Mouse (Mus musculus) hindbrain, embryonic 16.5 days (tissue): Measurements from ENCODE around the gene D17H6S53E. TPM values are rescaled to one million over a fixed set of nuclear protein-coding genes. Genes with fewer than 3 reads are reported as not detected.

Experiments
- ATAC-seq: fragments of 200-750 bp; cut with Nextera tagmentation; 2 replicates; pipeline ENCODE4 v1.8.0; 2017; ENCODE audit warnings: moderate TSS enrichment, moderate library complexity
- H3K27ac ChIP-seq: fragments of 300-500 bp; sonication (generic); 2 replicates; pipeline ENCODE4 v1.5.1; 2014; ENCODE audit warnings: low read depth, mild to moderate bottlenecking, control low read depth, low read length, moderate library complexity
- H3K27me3 ChIP-seq: fragments of 300-500 bp; sonication (generic); replicated peaks from 2 replicates; pipeline ENCODE4 v1.6.1; 2014; ENCODE audit warnings: low read length; ENCODE audit not compliant: control insufficient read depth, insufficient read depth
- H3K36me3 ChIP-seq: fragments of 300-500 bp; sonication (generic); 2 replicates; pipeline ENCODE4 v1.6.1; 2014; ENCODE audit warnings: mild to moderate bottlenecking, low read length, moderate library complexity, mixed read lengths; ENCODE audit not compliant: control insufficient read depth, insufficient read depth
- H3K4me1 ChIP-seq: fragments of 300-500 bp; sonication (generic); 2 replicates; pipeline ENCODE4 v1.6.1; 2014; ENCODE audit warnings: low read depth, low read length; ENCODE audit not compliant: control insufficient read depth, insufficient read depth
- H3K4me2 ChIP-seq: fragments of 300-500 bp; sonication (generic); 2 replicates; pipeline ENCODE4 v1.6.1; 2014; ENCODE audit warnings: mild to moderate bottlenecking, low read length, control low read depth, moderate library complexity
- H3K4me3 ChIP-seq: fragments of 300-500 bp; sonication (generic); 2 replicates; pipeline ENCODE4 v1.5.1; 2014; ENCODE audit warnings: mild to moderate bottlenecking, low read length, control low read depth, moderate library complexity
- H3K9ac ChIP-seq: fragments of 300-500 bp; sonication (generic); 2 replicates; pipeline ENCODE4 v1.6.1; 2014; ENCODE audit warnings: low read depth, mild to moderate bottlenecking, control low read depth, low read length, moderate library complexity
- H3K9me3 ChIP-seq: fragments of 300-500 bp; sonication (generic); 2 replicates; pipeline ENCODE4 v1.6.1; 2014; ENCODE audit warnings: mild to moderate bottlenecking, low read length, moderate library complexity; ENCODE audit not compliant: control insufficient read depth
- WGBS: fragments of 180-500 bp; shearing (Covaris S2); extraction: QIAGEN DNeasy Blood & Tissue Kit; methylation state at CpG from one replicate; pipeline ENCODE4 v1.1.7; 2014; 5-methylcytosine and 5-hydroxymethylcytosine counted together
- polyA plus RNA-seq: library from polyadenylated mRNA; unstranded; fragments of >200 nt; fragmentation: Nextera tagmentation; extraction: Ambion mirVana; gene quantifications from 2 replicates; pipeline ENCODE4 v1.2.1, GENCODE M21; 2015

D17H6S53E gene
- polyA plus RNA-seq, 1 experiment from 2014 or later = 8.9 TPM

GRCm38 (mm10) chr17:35166352-35167035 is 40.3 kb downstream of the D17H6S53E start:
- WGBS = 61% methylated on average over 8 of the region's 8 CpGs
- Histone ChIP-seq H3K4me2 (peak overlapping the region; percentile 65), H3K36me3 (peaks cover 3% of the 10 kb centered on the region), H3K4me1 (peaks cover 27% of the 10 kb centered on the region), H3K9me3 (no peaks in the 10 kb centered on the region), H3K27ac (peak overlapping the region; percentile 6; the same call in 1 of the 2 replicates), H3K9ac (peak overlapping the region; percentile 3; the same call in 1 of the 2 replicates), H3K4me3 (peak overlapping the region; percentile 99; the same call in 1 of the 2 replicates), H3K27me3 (no peaks in the 10 kb centered on the region)
- no peak for ATAC-seq

DNA sequence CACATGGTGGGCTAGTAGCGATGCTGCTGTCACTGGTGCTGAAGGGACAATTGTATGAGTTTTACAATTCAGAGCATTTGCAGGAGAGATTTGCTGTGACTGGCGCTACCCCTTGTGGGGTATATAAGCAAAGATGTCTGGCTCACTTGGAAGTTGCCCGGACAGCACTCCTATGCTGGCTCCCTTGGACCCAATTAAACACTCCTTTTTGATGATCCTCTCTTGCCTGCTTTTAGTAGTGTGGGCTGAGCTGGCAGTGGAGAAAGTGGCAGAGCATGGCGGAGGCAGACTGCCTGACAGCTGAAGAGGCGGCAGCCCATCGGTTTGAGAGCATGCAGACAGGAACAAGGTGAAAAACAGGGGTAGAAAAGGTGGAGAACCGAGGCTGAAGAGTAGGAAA is 41.6 kb downstream of the D17H6S53E start:
- H3K9me3 ChIP-seq = no peaks in the 10 kb centered on the region
- 94% methylated on average over 7 of the region's 7 CpGs for WGBS
- H3K4me1 ChIP-seq = peaks cover 14% of the 10 kb centered on the region
- H3K4me2 ChIP-seq = no peak overlapping the region
- no peaks in the 10 kb centered on the region for H3K27me3 ChIP-seq
- no peak for ATAC-seq
- no peak overlapping the region for H3K27ac ChIP-seq
- no peak overlapping the region for H3K4me3 ChIP-seq
- no peak overlapping the region for H3K9ac ChIP-seq
- no peaks in the 10 kb centered on the region for H3K36me3 ChIP-seq

- Histone ChIP-seq H3K9ac (no peak overlapping the region), H3K4me2 (no peak overlapping the region), H3K4me3 (no peak overlapping the region), H3K36me3 (no peaks in the 10 kb centered on the region), H3K27me3 (no peaks in the 10 kb centered on the region), H3K4me1 (peaks cover 8% of the 10 kb centered on the region), H3K27ac (no peak overlapping the region), H3K9me3 (no peaks in the 10 kb centered on the region)
- no peak for ATAC-seq
- 15% methylated on average over 4 of the region's 4 CpGs for WGBS
These were observed 42.5 kb downstream of the D17H6S53E start for GRCm38 (mm10) chr17:35168541-35169207.

- no peaks in the 10 kb centered on the region for H3K4me1 ChIP-seq
- WGBS = 75% methylated on average over 11 of the region's 11 CpGs
- no peak overlapping the region for H3K9ac ChIP-seq
- H3K27me3 ChIP-seq = no peaks in the 10 kb centered on the region
- no peak overlapping the region for H3K4me3 ChIP-seq
- ATAC-seq = no peak
- no peak overlapping the region for H3K4me2 ChIP-seq
- H3K36me3 ChIP-seq = no peaks in the 10 kb centered on the region
- no peak overlapping the region for H3K27ac ChIP-seq
- H3K9me3 ChIP-seq = no peaks in the 10 kb centered on the region
These were observed 46.5 kb downstream of the D17H6S53E start for GRCm38 (mm10) chr17:35172445-35173234.

GRCm38 (mm10) chr17:35173329-35173728 is 47.2 kb downstream of the D17H6S53E start:
- Histone ChIP-seq H3K4me3 (no peak overlapping the region), H3K9me3 (no peaks in the 10 kb centered on the region), H3K27me3 (no peaks in the 10 kb centered on the region), H3K4me1 (no peaks in the 10 kb centered on the region), H3K27ac (no peak overlapping the region), H3K36me3 (no peaks in the 10 kb centered on the region), H3K9ac (no peak overlapping the region), H3K4me2 (no peak overlapping the region)
- ATAC-seq = no peak
- 82% methylated on average over 3 of the region's 3 CpGs for WGBS

DNA sequence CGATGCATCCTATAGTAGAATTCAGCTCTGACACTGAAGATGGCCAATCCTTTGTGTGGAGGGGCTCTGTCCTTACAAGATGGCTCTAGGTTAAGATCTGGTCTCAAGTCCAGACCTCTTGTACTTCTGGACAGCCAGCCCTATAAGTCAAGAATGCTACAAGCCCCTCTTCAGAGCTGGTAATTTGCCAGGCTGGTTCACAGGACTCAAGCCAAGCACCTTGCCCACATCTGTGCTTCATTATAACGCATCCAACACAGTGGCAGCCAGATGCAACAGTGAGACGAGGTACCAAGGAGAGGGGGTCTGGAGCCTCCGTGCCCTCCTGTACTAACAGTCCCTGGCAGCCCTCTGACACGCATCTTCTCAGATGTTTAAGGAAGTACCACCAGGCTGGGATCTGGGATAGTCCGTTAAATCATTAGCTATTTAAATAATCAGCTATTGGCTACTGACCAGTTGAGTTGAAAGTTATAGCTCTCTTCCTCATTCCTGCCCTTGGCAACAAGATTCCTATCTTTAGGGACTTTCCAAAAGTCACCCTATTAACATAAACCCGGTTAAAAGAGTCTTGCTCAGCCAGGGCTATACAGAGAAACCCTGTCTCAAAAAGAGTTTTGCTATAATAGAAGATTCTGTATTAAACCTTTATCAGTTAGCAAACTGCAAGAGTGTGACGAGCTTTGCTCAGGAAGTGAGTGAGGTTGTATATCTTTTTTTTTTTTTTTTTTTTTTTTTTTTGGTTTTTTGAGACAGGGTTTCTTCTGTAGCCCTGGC is 48.2 kb downstream of the D17H6S53E start:
- 69% methylated on average over 8 of the region's 8 CpGs for WGBS
- H3K27ac ChIP-seq = no peak overlapping the region
- no peaks in the 10 kb centered on the region for H3K27me3 ChIP-seq
- H3K9me3 ChIP-seq = no peaks in the 10 kb centered on the region
- ATAC-seq = no peak
- H3K4me3 ChIP-seq = no peak overlapping the region
- H3K36me3 ChIP-seq = no peaks in the 10 kb centered on the region
- H3K9ac ChIP-seq = no peak overlapping the region
- no peaks in the 10 kb centered on the region for H3K4me1 ChIP-seq
- no peak overlapping the region for H3K4me2 ChIP-seq

- H3K27ac ChIP-seq = no peak overlapping the region
- 73% methylated on average over 6 of the region's 6 CpGs for WGBS
- no peaks in the 10 kb centered on the region for H3K4me1 ChIP-seq
- ATAC-seq = no peak
- H3K27me3 ChIP-seq = no peaks in the 10 kb centered on the region
- H3K36me3 ChIP-seq = no peaks in the 10 kb centered on the region
- no peaks in the 10 kb centered on the region for H3K9me3 ChIP-seq
- H3K9ac ChIP-seq = no peak overlapping the region
- no peak overlapping the region for H3K4me2 ChIP-seq
- no peak overlapping the region for H3K4me3 ChIP-seq
These were observed 49.2 kb downstream of the D17H6S53E start for GRCm38 (mm10) chr17:35175382-35175781.

DNA sequence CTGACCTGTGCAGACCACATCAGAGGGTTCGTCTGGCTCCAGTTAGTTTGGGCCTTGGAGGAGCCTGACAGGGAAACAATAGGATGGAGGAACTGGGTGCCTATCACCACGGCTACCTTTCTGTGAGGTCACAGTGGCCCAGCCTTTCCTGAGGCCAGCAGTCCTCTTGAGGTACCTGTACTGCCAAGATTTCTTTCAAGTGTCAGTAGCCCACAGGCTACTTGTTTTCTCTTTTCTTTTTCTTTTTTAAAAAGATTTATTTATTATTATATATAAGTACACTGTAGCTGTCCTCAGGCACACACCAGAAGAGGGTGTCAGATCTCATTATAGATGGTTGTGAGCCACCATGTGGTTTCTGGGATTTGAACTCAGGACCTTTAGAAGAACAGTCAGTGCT is 49.8 kb downstream of the D17H6S53E start, which contains the start of gene Aif1:
Aif1 (minus strand) TSS at position 101 of the 400 bp plus-strand sequence.
- no peaks in the 10 kb centered on the region for H3K9me3 ChIP-seq
- no peak within 1 kb of the TSS for H3K4me3 ChIP-seq
- H3K4me2 ChIP-seq = no peak within 1 kb of the TSS
- H3K27ac ChIP-seq = no peak within 1 kb of the TSS
- no peaks in the 10 kb centered on the region for H3K36me3 ChIP-seq
- no peaks in the 10 kb centered on the region for H3K27me3 ChIP-seq
- no peaks in the 10 kb centered on the region for H3K4me1 ChIP-seq
- ATAC-seq = no peak
- WGBS = 42% methylated on average over 2 of the region's 2 CpGs
- H3K9ac ChIP-seq = no peak within 1 kb of the TSS
